Mouse (Mus musculus) CH12.LX (cell line): Measurements from ENCODE around the gene 4930505A04Rik.

Source experiments
- BHLHE40 ChIP-seq: IDR thresholded peaks from 2 replicates; pipeline ENCODE4 v1.6.1; 2011; ENCODE audit warnings: mild to moderate bottlenecking, low read depth, low read length, improper control_type of control experiment
- CHD1 ChIP-seq: IDR thresholded peaks from 2 replicates; pipeline ENCODE4 v1.6.1; 2012; ENCODE audit warnings: low read depth, low read length, improper control_type of control experiment, inconsistent platforms
- CTCF ChIP-seq, 2 experiments: IDR thresholded peaks in 1 of 2; conservative IDR thresholded peaks in 1 of 2; 2 replicates each; pipeline ENCODE4 v1.5.1; 2011 to 2012; ENCODE audit warnings: low read depth in 2 of 2, low read length in 2 of 2, improper control_type of control experiment in 1 of 2, inconsistent platforms in 1 of 2, mild to moderate bottlenecking in 1 of 2, moderate library complexity in 1 of 2
- E2F4 ChIP-seq: IDR thresholded peaks from 2 replicates; pipeline ENCODE4 v1.6.1; 2011; ENCODE audit warnings: low read depth, low read length, improper control_type of control experiment; ENCODE audit not compliant: insufficient replicate concordance
- EP300 ChIP-seq: IDR thresholded peaks from 2 replicates; pipeline ENCODE4 v1.6.1; 2011; ENCODE audit warnings: low read length, improper control_type of control experiment
- ETS1 ChIP-seq: conservative IDR thresholded peaks from 2 replicates; pipeline ENCODE4 v1.6.1; 2012; ENCODE audit warnings: low read depth, mild to moderate bottlenecking, inconsistent platforms, low read length, improper control_type of control experiment, moderate library complexity
- HCFC1 ChIP-seq: IDR thresholded peaks from 2 replicates; pipeline ENCODE4 v1.6.1; 2012; ENCODE audit warnings: low read depth, mild to moderate bottlenecking, inconsistent platforms, low read length, improper control_type of control experiment
- JUN ChIP-seq: IDR thresholded peaks from 2 replicates; pipeline ENCODE4 v1.6.1; 2011; ENCODE audit warnings: low read depth, mild to moderate bottlenecking, low read length, improper control_type of control experiment, moderate library complexity; ENCODE audit not compliant: insufficient read depth
- MAZ ChIP-seq: IDR thresholded peaks from 2 replicates; pipeline ENCODE4 v1.6.1; 2012; ENCODE audit warnings: low read depth, mild to moderate bottlenecking, inconsistent platforms, low read length, improper control_type of control experiment, moderate library complexity
- POLR2A ChIP-seq: IDR thresholded peaks from 2 replicates; pipeline ENCODE4 v1.6.1; 2011; ENCODE audit warnings: low read depth, mild to moderate bottlenecking, improper control_type of control experiment, low read length
- RCOR1 ChIP-seq: conservative IDR thresholded peaks from 2 replicates; pipeline ENCODE4 v1.6.1; 2012; ENCODE audit warnings: low read depth, mild to moderate bottlenecking, inconsistent platforms, low read length, improper control_type of control experiment
- SMC3 ChIP-seq: IDR thresholded peaks from 2 replicates; pipeline ENCODE4 v1.6.1; 2011; ENCODE audit warnings: low read depth, low read length, improper control_type of control experiment
- ZC3H11A ChIP-seq: IDR thresholded peaks from 2 replicates; pipeline ENCODE4 v1.6.1; 2012; ENCODE audit warnings: low read depth, mild to moderate bottlenecking, inconsistent platforms, low read length, improper control_type of control experiment
- ZMIZ1 ChIP-seq: IDR thresholded peaks from 2 replicates; pipeline ENCODE4 v1.6.1; 2012; ENCODE audit warnings: low read depth, mild to moderate bottlenecking, inconsistent platforms, low read length, improper control_type of control experiment

GRCm38 (mm10) chr11:30491515-30492260, 20.1 kb upstream of the 4930505A04Rik start:
- TF ChIP-seq HCFC1 (no peak), ZMIZ1 (no peak), ZC3H11A (no peak), CTCF (conservative IDR thresholded peaks at IDR 0.05 in 1 of 2, IDR thresholded peaks at IDR 0.05 in 1 of 2; ENCODE audit: low read depth in 2 of 2, low read length in 2 of 2) (no peak), SMC3 (no peak), MAZ (no peak), EP300 (no peak), JUN (no peak), BHLHE40 (no peak), E2F4 (no peak), POLR2A (no peak), ETS1 (no peak), RCOR1 (no peak), CHD1 (no peak)
